Mouse (Mus musculus) gastrocnemius, adult 2 months (tissue): ENCODE results near the gene Rpl36. TPM values are rescaled to one million over a fixed set of nuclear protein-coding genes. Genes with fewer than 3 reads are reported as not detected.

Source experiments
- DNase-seq: peaks from one replicate; pipeline ENCODE4 v3.0.0; 2022
- H3K27ac ChIP-seq: fragments of 200-600 bp; 2 replicates; pipeline ENCODE4 v1.8.1; 2022; ENCODE audit warnings: mild to moderate bottlenecking
- H3K4me3 ChIP-seq: fragments of 200-600 bp; 2 replicates; pipeline ENCODE4 v1.8.1; 2022; ENCODE audit warnings: mild to moderate bottlenecking, moderate library complexity
- CTCF ChIP-seq: fragments of 200-600 bp; IDR thresholded peaks from 2 replicates; pipeline ENCODE4 v1.8.1; 2022; ENCODE audit warnings: antibody characterized with exemption, mild to moderate bottlenecking, moderate library complexity
- intact Hi-C: fragments of 180-260 bp; cut with DNase I; formaldehyde crosslinking; loops from one replicate; pipeline ENCODE4 v1.15.1; 2025
- total RNA-seq, 2 experiments: library from RNA; stranded (reverse); gene quantifications; 2 replicates each; pipeline ENCODE4 v1.2.3; 2021

Rpl36 gene
- total RNA-seq, 2 experiments from 2014 or later, result 589 to 687 TPM

GRCm38 (mm10) chr17:56588921-56589320, 24.3 kb upstream of the Rpl36 start:
- no peak overlapping the region for H3K4me3 ChIP-seq
- TF ChIP-seq CTCF, result no peak
- H3K27ac ChIP-seq, result no peak overlapping the region
- intact Hi-C loops, result no loop called here
- no peak for DNase-seq

GRCm38 (mm10) chr17:56592553-56592952, 20.7 kb upstream of the Rpl36 start:
- Histone ChIP-seq H3K4me3 (no peak overlapping the region), H3K27ac (peak overlapping the region; percentile 58)
- intact Hi-C loops, result no loop called here
- no peak for TF ChIP-seq CTCF
- DNase-seq, result peak; percentile 45

GRCm38 (mm10) chr17:56593527-56594271, 19.5 kb upstream of the Rpl36 start:
- Histone ChIP-seq H3K27ac (peak overlapping the region; percentile 58), H3K4me3 (no peak overlapping the region)
- peak; percentile 39 for DNase-seq
- no peak for TF ChIP-seq CTCF
- intact Hi-C loops, result loop anchor here (2.0 kb wide), 1 partner anchor 15 kb away; the partner anchor contains the start of gene 2410015M20Rik

DNA sequence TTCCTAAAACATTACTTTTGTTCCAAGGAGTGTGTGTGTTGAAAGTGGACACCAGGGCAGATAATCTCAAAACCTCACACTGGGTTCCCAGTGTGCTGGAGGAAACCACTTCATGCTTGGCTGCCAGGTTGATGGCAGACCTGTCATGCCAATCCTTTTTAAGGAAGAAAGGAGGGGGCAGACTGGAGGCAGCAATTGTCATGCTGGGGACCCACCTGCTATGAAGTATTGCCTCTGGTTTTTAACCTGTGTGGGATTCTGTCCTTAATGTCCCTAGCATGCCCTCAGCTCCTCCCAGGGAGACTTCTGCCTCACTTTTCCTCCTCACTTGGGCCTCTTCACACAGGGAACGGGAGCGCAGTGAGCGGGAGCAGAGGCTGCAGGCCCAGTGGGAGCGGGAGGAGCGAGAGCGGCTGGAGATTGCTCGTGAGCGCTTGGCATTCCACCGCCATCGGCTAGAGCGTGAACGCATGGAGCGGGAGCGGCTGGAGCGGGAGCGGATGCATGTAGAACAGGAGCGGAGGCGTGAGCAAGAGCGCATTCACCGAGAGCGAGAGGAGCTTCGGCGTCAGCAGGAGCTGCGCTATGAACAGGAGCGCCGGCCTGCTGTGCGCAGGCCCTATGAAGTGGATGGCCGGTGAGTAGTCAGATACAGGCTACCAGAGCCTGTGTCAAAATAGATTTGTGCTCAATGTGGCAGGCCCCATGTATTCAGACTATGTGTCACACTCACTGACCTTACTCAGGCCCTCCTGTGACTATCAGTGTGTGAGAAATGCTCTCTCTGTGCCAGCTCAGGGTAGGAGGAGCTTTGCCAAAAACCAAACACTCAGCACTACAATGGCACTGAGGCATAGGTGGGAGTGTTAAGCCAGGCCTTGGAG, 9.8 kb upstream of the Rpl36 start:
- intact Hi-C loops, result loop anchor here (10.0 kb wide), 1 partner anchor 489 kb away; the partner anchor contains the start of gene Plin5
- H3K27ac ChIP-seq, result no peak overlapping the region
- DNase-seq, result no peak
- no peak for TF ChIP-seq CTCF
- no peak overlapping the region for H3K4me3 ChIP-seq

GRCm38 (mm10) chr17:56604070-56604380, 9.2 kb upstream of the Rpl36 start:
- no peak for DNase-seq
- TF ChIP-seq CTCF, result no peak
- no peak overlapping the region for H3K27ac ChIP-seq
- H3K4me3 ChIP-seq, result no peak overlapping the region
- intact Hi-C loops, result loop anchor here (10.0 kb wide), 1 partner anchor 489 kb away; the partner anchor contains the start of gene Plin5

GRCm38 (mm10) chr17:56604422-56604821, 8.8 kb upstream of the Rpl36 start:
- H3K4me3 ChIP-seq, result no peak overlapping the region
- intact Hi-C loops, result loop anchor here (10.0 kb wide), 1 partner anchor 490 kb away; the partner anchor contains the start of gene Plin5
- TF ChIP-seq CTCF, result no peak
- no peak for DNase-seq
- H3K27ac ChIP-seq, result no peak overlapping the region

GRCm38 (mm10) chr17:56605431-56605830, 7.8 kb upstream of the Rpl36 start:
- DNase-seq, result no peak
- intact Hi-C loops, result loop anchor here (10.0 kb wide), 1 partner anchor 491 kb away; the partner anchor contains the start of gene Plin5
- TF ChIP-seq CTCF, result no peak
- Histone ChIP-seq H3K27ac (no peak overlapping the region), H3K4me3 (no peak overlapping the region)

DNA sequence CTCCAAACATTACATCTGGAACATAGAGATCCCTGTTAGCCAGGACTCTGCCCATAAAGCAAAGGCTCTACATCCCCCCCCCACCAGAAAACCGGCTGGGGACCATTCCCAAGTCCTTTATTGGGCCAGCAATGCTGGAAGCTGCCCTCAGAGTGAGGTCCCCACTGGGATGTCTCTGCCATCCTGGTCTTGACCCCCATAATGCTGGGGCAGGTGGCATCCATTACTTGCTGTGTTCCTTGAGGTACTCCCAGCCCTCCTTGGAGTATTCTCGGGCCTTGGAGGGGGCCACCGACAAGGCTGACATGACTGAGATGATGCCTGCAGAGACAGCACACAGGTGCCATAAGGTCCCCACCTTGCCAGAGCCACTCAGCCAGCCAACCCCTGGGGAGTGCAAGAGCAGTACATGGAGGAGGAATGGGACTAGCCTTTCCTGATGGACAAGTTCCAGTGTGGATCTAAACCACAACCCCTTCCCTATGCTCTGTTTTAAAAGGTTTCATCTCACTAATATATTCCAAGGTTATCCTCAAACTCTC, 5.6 kb upstream of the Rpl36 start:
- TF ChIP-seq CTCF, result no peak
- no peak for DNase-seq
- H3K4me3 ChIP-seq, result no peak overlapping the region
- H3K27ac ChIP-seq, result no peak overlapping the region
- intact Hi-C loops, result loop anchor here (2.0 to 10.0 kb wide), 2 partner anchors 13 to 493 kb away; partner anchors contain the start of gene Plin5

DNA sequence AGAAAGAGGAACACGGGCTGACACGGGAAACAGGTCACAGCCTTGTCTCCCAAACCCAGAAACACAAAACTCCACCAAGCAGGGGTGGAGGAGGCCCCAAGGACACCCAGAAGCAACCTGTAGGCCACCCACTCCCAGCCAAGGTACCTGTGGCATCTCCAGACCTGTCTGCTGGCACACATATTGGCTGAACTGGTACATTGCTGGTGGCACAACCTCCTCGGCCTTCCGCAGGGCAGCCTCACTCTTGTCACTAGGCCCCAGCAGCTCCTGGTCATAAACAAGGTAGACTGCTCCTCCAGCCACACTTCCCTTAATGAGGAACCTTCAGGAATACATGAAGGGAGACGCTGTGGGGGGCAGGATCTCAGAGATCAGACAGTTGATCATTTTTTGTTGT, 4.5 kb upstream of the Rpl36 start:
- Histone ChIP-seq H3K4me3 (peak overlapping the region; percentile 95), H3K27ac (peak overlapping the region; percentile 97)
- TF ChIP-seq CTCF, result no peak
- no peak for DNase-seq
- intact Hi-C loops, result loop anchor here (2.0 to 10.0 kb wide), 2 partner anchors 14 to 494 kb away; partner anchors contain the start of gene Plin5

- intact Hi-C loops, result loop anchor here (2.0 to 10.0 kb wide), 3 partner anchors 15 to 495 kb away; partner anchors contain the start of genes Dus3l and Plin5
These were observed 3.6 kb upstream of the Rpl36 start, which contains the start of gene 2410015M20Rik for GRCm38 (mm10) chr17:56609452-56610171. TSS of gene 2410015M20Rik (minus strand) at chr17:56609771.

GRCm38 (mm10) chr17:56611323-56611722, 1.9 kb upstream of the Rpl36 start:
- intact Hi-C loops, result loop anchor here (5.0 kb wide), 1 partner anchor 151 kb away; the partner anchor contains the start of gene Dus3l
- DNase-seq, result no peak
- H3K4me3 ChIP-seq, result no peak overlapping the region
- no peak overlapping the region for H3K27ac ChIP-seq
- no peak for TF ChIP-seq CTCF

More at GRCm38 (mm10) chr17:56609452-56610171, 3.6 kb upstream of the Rpl36 start, which contains the start of gene 2410015M20Rik:
- Histone ChIP-seq H3K27ac (peak within 1 kb of the TSS; percentile 97), H3K4me3 (peak within 1 kb of the TSS; percentile 95)
- DNase-seq, result peak; percentile 95
- peak; percentile 64 for TF ChIP-seq CTCF
